Mouse (Mus musculus): Measurements from ENCODE around the gene Crkl. TPM values are rescaled to one million over a fixed set of nuclear protein-coding genes. Genes with fewer than 3 reads are reported as not detected.

The Crkl gene
- polyA plus RNA-seq, 1 experiment from 2014 or later = 74.1 TPM

- no peak overlapping the region for H3K27ac ChIP-seq (ENCODE audit: low read depth)
- TF ChIP-seq CTCF (IDR thresholded peaks at IDR 0.05; ENCODE audit: low read depth) = no peak
- DNase-seq (peak; percentile 73), ATAC-seq (ENCODE audit: insufficient read depth) (no peak)
- WGBS = 30% methylated on average over 3 of the region's 3 CpGs
- H3K9me3 ChIP-seq (ENCODE audit: low read depth, low read length) = no peaks in the 10 kb centered on the region
- H3K27me3 ChIP-seq (ENCODE audit: insufficient read depth, low read length) = peaks cover 7% of the 10 kb centered on the region; the same call in 1 of the 2 replicates
- H3K4me1 ChIP-seq (ENCODE audit: insufficient read depth) = no peaks in the 10 kb centered on the region
- H3K36me3 ChIP-seq (ENCODE audit: insufficient read depth) = peaks cover 56% of the 10 kb centered on the region
- H3K4me2 ChIP-seq = no peak overlapping the region
- no peak overlapping the region for H3K9ac ChIP-seq
- no peak overlapping the region for H3K4me3 ChIP-seq (ENCODE audit: low read depth, low read length)
These were observed 34.7 kb downstream of the Crkl start for GRCm38 (mm10) chr16:17486505-17486904.

- Histone ChIP-seq H3K4me3 (ENCODE audit: low read depth, low read length) (peak overlapping the region; percentile 41), H3K27me3 (ENCODE audit: insufficient read depth, low read length) (peaks cover 7% of the 10 kb centered on the region; the same call in 1 of the 2 replicates), H3K36me3 (ENCODE audit: insufficient read depth) (peaks cover 43% of the 10 kb centered on the region), H3K4me1 (ENCODE audit: insufficient read depth) (no peaks in the 10 kb centered on the region), H3K9ac (peak overlapping the region; percentile 42; the same call in 1 of the 2 replicates), H3K4me2 (peak overlapping the region; percentile 79), H3K27ac (ENCODE audit: low read depth) (no peak overlapping the region), H3K9me3 (ENCODE audit: low read depth, low read length) (no peaks in the 10 kb centered on the region)
- 40% methylated on average over 14 of the region's 14 CpGs for WGBS
- peak; percentile 49 for TF ChIP-seq CTCF (IDR thresholded peaks at IDR 0.05; ENCODE audit: low read depth)
- ATAC-seq (ENCODE audit: insufficient read depth) (peak; percentile 3; the same call in 1 of the 2 replicates), DNase-seq (peak; percentile 44)
These were observed 37.0 kb downstream of the Crkl start for GRCm38 (mm10) chr16:17488478-17489468.

GRCm38 (mm10) chr16:17489469-17490111 is 37.8 kb downstream of the Crkl start, which contains the start of gene Aifm3:
Gene Aifm3, plus strand, starts transcription at chr16:17489611.
- Histone ChIP-seq H3K4me1 (ENCODE audit: insufficient read depth) (no peaks in the 10 kb centered on the region), H3K36me3 (ENCODE audit: insufficient read depth) (peaks cover 35% of the 10 kb centered on the region), H3K9me3 (ENCODE audit: low read depth, low read length) (no peaks in the 10 kb centered on the region), H3K4me3 (ENCODE audit: low read depth, low read length) (peak within 1 kb of the TSS; percentile 41), H3K27me3 (ENCODE audit: insufficient read depth, low read length) (peaks cover 7% of the 10 kb centered on the region; the same call in 1 of the 2 replicates), H3K4me2 (peak within 1 kb of the TSS; percentile 79), H3K27ac (ENCODE audit: low read depth) (no peak within 1 kb of the TSS), H3K9ac (peak within 1 kb of the TSS; percentile 42)
- 2% methylated on average over 47 of the region's 47 CpGs for WGBS
- ATAC-seq (ENCODE audit: insufficient read depth) (peak; percentile 78), DNase-seq (peak; percentile 38)
- no peak for TF ChIP-seq CTCF (IDR thresholded peaks at IDR 0.05; ENCODE audit: low read depth)

GRCm38 (mm10) chr16:17491154-17491553 is 39.4 kb downstream of the Crkl start:
- no peak for DNase-seq
- 81% methylated on average over 5 of the region's 5 CpGs for WGBS
- no peak overlapping the region for H3K4me2 ChIP-seq
- no peak overlapping the region for H3K9ac ChIP-seq
- H3K4me1 ChIP-seq (ENCODE audit: insufficient read depth) = no peaks in the 10 kb centered on the region
- no peak for TF ChIP-seq CTCF (IDR thresholded peaks at IDR 0.05; ENCODE audit: low read depth)
- ATAC-seq (ENCODE audit: insufficient read depth) = no peak
- no peak overlapping the region for H3K4me3 ChIP-seq (ENCODE audit: low read depth, low read length)
- no peak overlapping the region for H3K27ac ChIP-seq (ENCODE audit: low read depth)
- no peaks in the 10 kb centered on the region for H3K9me3 ChIP-seq (ENCODE audit: low read depth, low read length)
- peaks cover 7% of the 10 kb centered on the region; the same call in 1 of the 2 replicates for H3K27me3 ChIP-seq (ENCODE audit: insufficient read depth, low read length)
- H3K36me3 ChIP-seq (ENCODE audit: insufficient read depth) = peaks cover 19% of the 10 kb centered on the region

- Histone ChIP-seq H3K4me1 (ENCODE audit: insufficient read depth) (no peaks in the 10 kb centered on the region), H3K36me3 (ENCODE audit: insufficient read depth) (peaks cover 11% of the 10 kb centered on the region; the same call in 1 of the 2 replicates), H3K27me3 (ENCODE audit: insufficient read depth, low read length) (peaks cover 7% of the 10 kb centered on the region; the same call in 1 of the 2 replicates), H3K27ac (ENCODE audit: low read depth) (no peak overlapping the region), H3K9ac (no peak overlapping the region), H3K4me2 (no peak overlapping the region), H3K9me3 (ENCODE audit: low read depth, low read length) (no peaks in the 10 kb centered on the region), H3K4me3 (ENCODE audit: low read depth, low read length) (no peak overlapping the region)
- no peak for TF ChIP-seq CTCF (IDR thresholded peaks at IDR 0.05; ENCODE audit: low read depth)
- DNase-seq (no peak), ATAC-seq (ENCODE audit: insufficient read depth) (no peak)
- WGBS = 64% methylated on average over 5 of the region's 5 CpGs
These were observed 40.2 kb downstream of the Crkl start for GRCm38 (mm10) chr16:17491896-17492561.

GRCm38 (mm10) chr16:17496499-17497305 is 44.9 kb downstream of the Crkl start:
- no peak overlapping the region for H3K4me2 ChIP-seq
- H3K4me1 ChIP-seq (ENCODE audit: insufficient read depth) = no peaks in the 10 kb centered on the region
- no peaks in the 10 kb centered on the region for H3K36me3 ChIP-seq (ENCODE audit: insufficient read depth)
- no peak for ATAC-seq (ENCODE audit: insufficient read depth)
- no peak for TF ChIP-seq CTCF (IDR thresholded peaks at IDR 0.05; ENCODE audit: low read depth)
- peak; percentile 82 for DNase-seq
- no peaks in the 10 kb centered on the region for H3K27me3 ChIP-seq (ENCODE audit: insufficient read depth, low read length)
- H3K27ac ChIP-seq (ENCODE audit: low read depth) = no peak overlapping the region
- no peak overlapping the region for H3K4me3 ChIP-seq (ENCODE audit: low read depth, low read length)
- H3K9me3 ChIP-seq (ENCODE audit: low read depth, low read length) = no peaks in the 10 kb centered on the region
- 38% methylated on average over 2 of the region's 2 CpGs for WGBS
- no peak overlapping the region for H3K9ac ChIP-seq

Data from lung, embryonic 14.5 days (tissue).